Mouse (Mus musculus): ENCODE measurements around the gene Tcea3.

GRCm38 (mm10) chr4:136308355-136308754 lies 60.8 kb downstream of the Tcea3 start:
- TF ChIP-seq CTCF (IDR thresholded peaks at IDR 0.05) (0 out of 2 replicates have a peak, but pooled peaks have one; percentile 2), EP300 (IDR thresholded peaks at IDR 0.05) (no peak)

Measured in lung, postnatal 0 days (tissue).